Mouse (Mus musculus) MEL (cell line): ENCODE measurements around the gene Rccd1.

Experiments used
- CTCF ChIP-seq, 3 experiments: IDR thresholded peaks in 2 of 3; conservative IDR thresholded peaks in 1 of 3; 2 replicates each; pipeline ENCODE4 v1.5.1; 2011 to 2012; ENCODE audit warnings: low read length in 3 of 3, low read depth in 2 of 3, mild to moderate bottlenecking in 2 of 3, improper control_type of control experiment in 1 of 3, inconsistent platforms in 1 of 3, mixed read lengths in 1 of 3, moderate library complexity in 1 of 3; ENCODE audit not compliant: control insufficient read depth in 1 of 3, insufficient read depth in 1 of 3, poor library complexity in 1 of 3, severe bottlenecking in 1 of 3
- KAT2A ChIP-seq: conservative IDR thresholded peaks from 2 replicates; pipeline ENCODE4 v1.6.1; 2012; ENCODE audit warnings: low read depth, low read length, improper control_type of control experiment, inconsistent platforms
- MAX ChIP-seq: IDR thresholded peaks from 2 replicates; pipeline ENCODE4 v1.6.1; 2011; ENCODE audit warnings: low read length, improper control_type of control experiment
- MXI1 ChIP-seq: IDR thresholded peaks from 2 replicates; pipeline ENCODE4 v1.6.1; 2011; ENCODE audit warnings: mild to moderate bottlenecking, low read depth, low read length, improper control_type of control experiment
- POLR2A ChIP-seq, 2 experiments: IDR thresholded peaks; 2 replicates each; pipeline ENCODE4 v1.6.1; 2011 to 2012; ENCODE audit warnings: low read length in 2 of 2, mild to moderate bottlenecking in 2 of 2, control low read depth in 1 of 2, improper control_type of control experiment in 1 of 2, low read depth in 1 of 2, moderate library complexity in 1 of 2; ENCODE audit not compliant: control insufficient read depth in 1 of 2, insufficient read depth in 1 of 2, poor library complexity in 1 of 2
- POLR2AphosphoS5 ChIP-seq: IDR thresholded peaks from 2 replicates; pipeline ENCODE4 v1.6.1; 2012; ENCODE audit warnings: low read depth, borderline replicate concordance, mild to moderate bottlenecking, inconsistent platforms, low read length, moderate library complexity, mixed read lengths
- USF1 ChIP-seq: IDR thresholded peaks from 2 replicates; pipeline ENCODE4 v1.6.1; 2014; ENCODE audit warnings: low read depth, mild to moderate bottlenecking, inconsistent platforms, low read length, improper control_type of control experiment, moderate library complexity
- USF2 ChIP-seq, 2 experiments: IDR thresholded peaks; 2 replicates each; pipeline ENCODE4 v1.6.1; 2011 to 2012; ENCODE audit warnings: improper control_type of control experiment in 2 of 2, low read length in 2 of 2, borderline replicate concordance in 1 of 2, inconsistent platforms in 1 of 2, low read depth in 1 of 2, mild to moderate bottlenecking in 1 of 2; ENCODE audit not compliant: insufficient read depth in 1 of 2
- ZC3H11A ChIP-seq: IDR thresholded peaks from 2 replicates; pipeline ENCODE4 v1.6.1; 2012; ENCODE audit warnings: low read depth, mild to moderate bottlenecking, inconsistent platforms, low read length, improper control_type of control experiment
- ZNF384 ChIP-seq: IDR thresholded peaks from 2 replicates; pipeline ENCODE4 v1.6.1; 2012; ENCODE audit warnings: low read depth, mild to moderate bottlenecking, inconsistent platforms, low read length, improper control_type of control experiment

DNA sequence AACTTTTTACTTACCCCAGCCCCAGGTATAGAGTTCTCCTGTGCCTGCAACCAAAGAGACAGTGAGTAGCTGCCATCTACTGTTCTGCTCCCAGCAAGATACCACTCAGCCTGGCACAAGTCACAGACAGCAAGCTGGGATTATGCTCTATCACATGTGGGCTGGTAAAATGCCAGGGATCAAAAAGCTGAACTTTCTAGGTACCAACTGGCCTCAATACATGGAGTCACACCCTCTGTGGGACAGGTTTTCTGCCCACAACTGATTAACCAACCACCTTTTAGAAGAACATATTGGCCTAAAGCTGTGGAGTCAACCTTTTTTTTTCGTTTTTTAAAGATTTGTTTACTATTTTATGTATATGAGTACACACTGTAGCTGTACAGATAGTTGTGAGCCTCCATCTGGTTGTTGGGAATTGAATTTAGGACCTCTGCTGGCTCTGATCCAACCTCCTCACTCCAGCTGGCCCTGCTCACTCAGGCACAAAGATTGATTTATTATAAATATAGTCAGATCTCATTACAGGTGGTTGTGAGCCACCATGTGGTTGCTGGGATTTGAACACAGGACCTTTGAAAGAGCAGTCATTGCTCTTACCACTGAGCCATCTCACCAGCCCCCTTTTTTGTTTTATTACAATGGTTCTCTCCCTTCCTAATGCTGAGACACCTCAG is 6.7 kb downstream of the Rccd1 start:
- TF ChIP-seq MAX (no peak), ZNF384 (no peak), CTCF (IDR thresholded peaks at IDR 0.05 in 2 of 3, conservative IDR thresholded peaks at IDR 0.05 in 1 of 3; ENCODE audit: control insufficient read depth in 1 of 3, insufficient read depth in 1 of 3, low read depth in 2 of 3, low read length in 3 of 3, poor library complexity in 1 of 3, severe bottlenecking in 1 of 3) (no peak), POLR2A (IDR thresholded peaks at IDR 0.05; ENCODE audit: control insufficient read depth in 1 of 2, insufficient read depth in 1 of 2, low read depth in 1 of 2, low read length in 2 of 2, poor library complexity in 1 of 2) (no peak), USF2 (IDR thresholded peaks at IDR 0.05; ENCODE audit: borderline replicate concordance in 1 of 2, insufficient read depth in 1 of 2, low read depth in 1 of 2, low read length in 2 of 2) (no peak), USF1 (no peak), POLR2AphosphoS5 (no peak), KAT2A (no peak), ZC3H11A (no peak), MXI1 (no peak)
